Mouse (Mus musculus) spleen, adult 2 months (tissue): ENCODE measurements at regions not wholly inside any gene's neighbourhood (a gene's known extent, or its start where the extent isn't known, plus 50 kb on each side); places are given as distances from the start of the nearest gene placed in this dataset.

Experiments
- DNase-seq, 2 experiments: peaks; one replicate each; pipeline versions ENCODE4 v3.0.0 to v3.0.0-alpha.2; 2012 to 2021; ENCODE audit warnings: low spot score in 2 of 2, low read depth in 1 of 2
- H3K27ac ChIP-seq: fragments of 200-500 bp; 2 replicates; pipeline ENCODE4 v1.5.1; 2012; ENCODE audit warnings: low read length, inconsistent platforms; ENCODE audit not compliant: insufficient read depth
- H3K27me3 ChIP-seq: fragments of 200-500 bp; 2 replicates; pipeline ENCODE4 v1.6.1; 2012; ENCODE audit warnings: mild to moderate bottlenecking, moderate library complexity, low read length, inconsistent platforms; ENCODE audit not compliant: control insufficient read depth, insufficient read depth
- H3K36me3 ChIP-seq: fragments of 200-500 bp; 2 replicates; pipeline ENCODE4 v1.6.1; 2012; ENCODE audit warnings: mild to moderate bottlenecking, low read length, inconsistent platforms; ENCODE audit not compliant: control insufficient read depth, insufficient read depth
- H3K4me1 ChIP-seq: fragments of 200-500 bp; 2 replicates; pipeline ENCODE4 v1.6.1; 2011; ENCODE audit warnings: inconsistent platforms; ENCODE audit not compliant: control insufficient read depth, insufficient read depth, insufficient read length
- H3K4me3 ChIP-seq: fragments of 200-500 bp; 2 replicates; pipeline ENCODE4 v1.5.1; 2011; ENCODE audit warnings: mild to moderate bottlenecking, inconsistent platforms; ENCODE audit not compliant: insufficient read depth, insufficient read length; ENCODE audit errors: extremely low read depth
- CTCF ChIP-seq: fragments of 200-500 bp; IDR thresholded peaks from 2 replicates; pipeline ENCODE4 v1.5.1; 2011; ENCODE audit warnings: mild to moderate bottlenecking, inconsistent platforms; ENCODE audit not compliant: insufficient read depth, insufficient read length, insufficient replicate concordance; ENCODE audit errors: extremely low read depth
- POLR2A ChIP-seq: fragments of 200-500 bp; IDR thresholded peaks from 2 replicates; pipeline ENCODE4 v1.6.1; 2011; ENCODE audit warnings: low read depth, low read length, inconsistent platforms
- WGBS: fragments of 180-500 bp; shearing (Covaris S2); methylation state at CpG from one replicate; pipeline ENCODE4 v1.1.7; 2018; 5-methylcytosine and 5-hydroxymethylcytosine counted together

GRCm38 (mm10) chr4:95200130-95200529, 148.1 kb upstream of the Jun start:
- no peak for DNase-seq
- H3K27ac ChIP-seq, result peak overlapping the region; percentile 32

GRCm38 (mm10) chr4:95202478-95202877, 150.5 kb upstream of the Jun start:
- DNase-seq, result no peak
- no peak overlapping the region for H3K4me3 ChIP-seq
- WGBS, result 92% methylated on average over 6 of the region's 6 CpGs
- H3K27ac ChIP-seq, result no peak overlapping the region
- no peaks in the 10 kb centered on the region for H3K36me3 ChIP-seq
- H3K27me3 ChIP-seq, result no peaks in the 10 kb centered on the region
- peaks cover 4% of the 10 kb centered on the region; the same call in 1 of the 2 replicates for H3K4me1 ChIP-seq
- no peak for TF ChIP-seq POLR2A
- no peak for TF ChIP-seq CTCF

More at GRCm38 (mm10) chr4:95200130-95200529, 148.1 kb upstream of the Jun start:
- no peaks in the 10 kb centered on the region for H3K36me3 ChIP-seq
- TF ChIP-seq POLR2A, result no peak
- TF ChIP-seq CTCF, result no peak
- WGBS, result 73% methylated on average over 7 of the region's 7 CpGs
- H3K4me3 ChIP-seq, result no peak overlapping the region
- peaks cover 18% of the 10 kb centered on the region; the same call in 1 of the 2 replicates for H3K4me1 ChIP-seq
- no peaks in the 10 kb centered on the region for H3K27me3 ChIP-seq

GRCm38 (mm10) chr4:95203577-95203976, 151.6 kb upstream of the Jun start:
- no peak overlapping the region for H3K27ac ChIP-seq
- DNase-seq, result no peak
- no peaks in the 10 kb centered on the region for H3K36me3 ChIP-seq
- no peaks in the 10 kb centered on the region for H3K27me3 ChIP-seq
- H3K4me1 ChIP-seq, result peaks cover 4% of the 10 kb centered on the region; the same call in 1 of the 2 replicates
- TF ChIP-seq CTCF (no peak), POLR2A (no peak)
- H3K4me3 ChIP-seq, result no peak overlapping the region

- TF ChIP-seq POLR2A (no peak), CTCF (no peak)
- H3K36me3 ChIP-seq, result no peaks in the 10 kb centered on the region
- H3K27ac ChIP-seq, result no peak overlapping the region
- no peak for DNase-seq
- no peaks in the 10 kb centered on the region for H3K27me3 ChIP-seq
- H3K4me1 ChIP-seq, result peaks cover 11% of the 10 kb centered on the region
- no peak overlapping the region for H3K4me3 ChIP-seq
- 57% methylated on average over 1 of the region's 1 CpGs for WGBS
These were observed 153.3 kb upstream of the Jun start for GRCm38 (mm10) chr4:95205372-95205771.

- H3K4me3 ChIP-seq, result no peak overlapping the region
- H3K27me3 ChIP-seq, result no peaks in the 10 kb centered on the region
- DNase-seq, result no peak
- 85% methylated on average over 5 of the region's 5 CpGs for WGBS
- H3K27ac ChIP-seq, result no peak overlapping the region
- peaks cover 21% of the 10 kb centered on the region for H3K4me1 ChIP-seq
- no peak for TF ChIP-seq CTCF
- no peaks in the 10 kb centered on the region for H3K36me3 ChIP-seq
These were observed 155.8 kb upstream of the Jun start for GRCm38 (mm10) chr4:95207783-95208182.

- Histone ChIP-seq H3K36me3 (no peaks in the 10 kb centered on the region), H3K27me3 (no peaks in the 10 kb centered on the region), H3K4me1 (peaks cover 28% of the 10 kb centered on the region), H3K4me3 (no peak overlapping the region), H3K27ac (peak overlapping the region; percentile 45; the same call in 1 of the 2 replicates)
- no peak for TF ChIP-seq CTCF
- TF ChIP-seq POLR2A, result no peak
- WGBS, result 73% methylated on average over 7 of the region's 7 CpGs
- no peak for DNase-seq
These were observed 156.8 kb upstream of the Jun start for GRCm38 (mm10) chr4:95208827-95209226.

GRCm38 (mm10) chr4:95209322-95210119, 157.5 kb upstream of the Jun start:
- H3K4me3 ChIP-seq, result no peak overlapping the region
- TF ChIP-seq POLR2A, result no peak
- no peak for TF ChIP-seq CTCF
- H3K36me3 ChIP-seq, result no peaks in the 10 kb centered on the region
- DNase-seq, result no peak
- peak overlapping the region; percentile 45; the same call in 1 of the 2 replicates for H3K27ac ChIP-seq
- WGBS, result 45% methylated on average over 3 of the region's 3 CpGs
- H3K4me1 ChIP-seq, result peaks cover 30% of the 10 kb centered on the region
- H3K27me3 ChIP-seq, result no peaks in the 10 kb centered on the region
